In the genomic region with DNA sequence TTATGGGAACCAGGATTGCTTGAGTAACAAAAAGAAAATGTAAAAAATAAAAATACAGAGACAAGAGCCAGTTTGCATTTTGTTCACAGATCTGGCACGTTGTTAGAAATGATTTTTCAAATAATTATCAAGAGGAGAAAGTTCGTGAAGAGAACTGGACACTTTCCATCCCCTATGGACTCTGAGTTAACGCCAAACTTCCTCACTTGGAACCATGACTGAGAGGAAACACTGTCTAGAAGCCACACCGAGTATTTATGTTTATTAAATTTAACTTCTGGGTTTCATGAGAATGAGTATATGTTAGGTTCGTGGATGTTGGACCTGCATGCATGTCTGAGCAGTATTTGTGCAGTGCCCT, we compare ENCODE assay signal across 10 mouse cellular contexts.
"Had no signal": no experiment of that assay in that cellular context is flagged by ENCODE, and none has a peak within 500 bp of the region (broad histone marks: within the 10 kb centered on the region; RNA-seq: fewer than 3 reads in every experiment).

No protein-coding gene starts in this region.

- H3K4me3 ChIP-seq: layer of hippocampus, adult 2 months; limb, embryonic 12.5 days; liver, embryonic 13.5 days; midbrain, embryonic 13.5 days had no signal

- ATAC-seq: liver, postnatal 0 days; midbrain, embryonic 13.5 days had no signal

- H3K4me2 ChIP-seq: limb, embryonic 12.5 days; liver, embryonic 13.5 days; midbrain, embryonic 13.5 days had no signal

- H3K4me1 ChIP-seq: liver, embryonic 13.5 days; midbrain, embryonic 13.5 days had no signal

- H3K27ac ChIP-seq: layer of hippocampus, adult 2 months; limb, embryonic 12.5 days; liver, embryonic 13.5 days; midbrain, embryonic 13.5 days had no signal

- DNase-seq: kidney, adult 18-20 months; kidney, postnatal 25 days; liver; liver, embryonic 13.5 days; liver, postnatal 0 days; right cerebral cortex, postnatal 25 days; thymus, postnatal 36 days had no signal

- H3K9ac ChIP-seq: limb, embryonic 12.5 days; liver, embryonic 13.5 days; liver, postnatal 0 days; midbrain, embryonic 13.5 days had no signal

- H3K27me3 ChIP-seq: limb, embryonic 12.5 days; liver, embryonic 13.5 days; midbrain, embryonic 13.5 days had no signal

- H3K9me3 ChIP-seq: limb, embryonic 12.5 days; liver, embryonic 13.5 days; midbrain, embryonic 13.5 days had no signal

- H3K36me3 ChIP-seq: limb, embryonic 12.5 days; liver, embryonic 13.5 days; midbrain, embryonic 13.5 days had no signal
